Mouse (Mus musculus): ENCODE results near the gene Tob2.

Gene Tob2

GRCm38 (mm10) chr15:81838554-81839235, 19.9 kb downstream of the Tob2 start:
- in situ Hi-C loops (cut with MboI, MseI), result no loop called here

- in situ Hi-C loops (cut with MboI, MseI), result no loop called here
Observed at GRCm38 (mm10) chr15:81836966-81837920, 21.4 kb downstream of the Tob2 start.

GRCm38 (mm10) chr15:81836124-81836821, 22.3 kb downstream of the Tob2 start:
- in situ Hi-C loops (cut with MboI, MseI), result no loop called here

- in situ Hi-C loops (cut with MboI, MseI), result no loop called here
Observed at GRCm38 (mm10) chr15:81835007-81835880, 23.4 kb downstream of the Tob2 start.

GRCm38 (mm10) chr15:81834171-81834841, 24.3 kb downstream of the Tob2 start:
- in situ Hi-C loops (cut with MboI, MseI), result loop anchor here (5.0 kb wide), 1 partner anchor 73 kb away; no protein-coding TSS in a partner anchor

- in situ Hi-C loops (cut with MboI, MseI), result loop anchor here (5.0 kb wide), 1 partner anchor 74 kb away; no protein-coding TSS in a partner anchor
Observed at GRCm38 (mm10) chr15:81833481-81833880, 25.1 kb downstream of the Tob2 start.

- in situ Hi-C loops (cut with MboI, MseI), result loop anchor here (5.0 kb wide), 1 partner anchor 75 kb away; no protein-coding TSS in a partner anchor
Observed at GRCm38 (mm10) chr15:81832219-81832618, 26.4 kb downstream of the Tob2 start.

- in situ Hi-C loops (cut with MboI, MseI), result loop anchor here (5.0 kb wide), 1 partner anchor 76 kb away; no protein-coding TSS in a partner anchor
Observed at GRCm38 (mm10) chr15:81831136-81831825, 27.3 kb downstream of the Tob2 start.

- in situ Hi-C loops (cut with MboI, MseI), result loop anchor here (5.0 kb wide), 1 partner anchor 77 kb away; no protein-coding TSS in a partner anchor
Observed at GRCm38 (mm10) chr15:81830530-81830929, 28.1 kb downstream of the Tob2 start.

- in situ Hi-C loops (cut with MboI, MseI), result no loop called here
Observed at GRCm38 (mm10) chr15:81829208-81829580, 29.4 kb downstream of the Tob2 start.

- in situ Hi-C loops (cut with MboI, MseI), result no loop called here
Observed at GRCm38 (mm10) chr15:81828426-81829207, 30.0 kb downstream of the Tob2 start.

- in situ Hi-C loops (cut with MboI, MseI), result no loop called here
Observed at GRCm38 (mm10) chr15:81824832-81825231, 33.8 kb downstream of the Tob2 start.

- in situ Hi-C loops (cut with MboI, MseI), result no loop called here
Observed at GRCm38 (mm10) chr15:81822631-81823030, 36.0 kb downstream of the Tob2 start.

GRCm38 (mm10) chr15:81818404-81818803, 40.2 kb downstream of the Tob2 start:
- in situ Hi-C loops (cut with MboI, MseI), result no loop called here

- in situ Hi-C loops (cut with MboI, MseI), result no loop called here
Observed at GRCm38 (mm10) chr15:81814716-81815370, 43.8 kb downstream of the Tob2 start.

GRCm38 (mm10) chr15:81813986-81814705, 44.5 kb downstream of the Tob2 start:
- in situ Hi-C loops (cut with MboI, MseI), result no loop called here

Measured in T-helper 2 cell (primary cell).